Mouse (Mus musculus) layer of hippocampus, adult 9-10 months (tissue): ENCODE measurements around the gene Actr3b.
A peak's percentile ranks its signal among the peaks of the same experiment; 100 is the strongest.
"Not testable (repeated sequence)": the region's sequence is repeated elsewhere in the genome, so short reads cannot be mapped to it uniquely, and the experiment has no call there.

Experiments
- DNase-seq: peaks from one replicate; pipeline ENCODE4 v3.0.0; 2022; ENCODE audit warnings: low spot score

Gene Actr3b

GRCm38 (mm10) chr5:25773921-25774790, 14.4 kb downstream of the Actr3b start:
- DNase-seq: no peak

GRCm38 (mm10) chr5:25791570-25791969, 31.8 kb downstream of the Actr3b start:
- DNase-seq: no peak

GRCm38 (mm10) chr5:25797776-25798175, 38.0 kb downstream of the Actr3b start:
- DNase-seq: no peak

DNA sequence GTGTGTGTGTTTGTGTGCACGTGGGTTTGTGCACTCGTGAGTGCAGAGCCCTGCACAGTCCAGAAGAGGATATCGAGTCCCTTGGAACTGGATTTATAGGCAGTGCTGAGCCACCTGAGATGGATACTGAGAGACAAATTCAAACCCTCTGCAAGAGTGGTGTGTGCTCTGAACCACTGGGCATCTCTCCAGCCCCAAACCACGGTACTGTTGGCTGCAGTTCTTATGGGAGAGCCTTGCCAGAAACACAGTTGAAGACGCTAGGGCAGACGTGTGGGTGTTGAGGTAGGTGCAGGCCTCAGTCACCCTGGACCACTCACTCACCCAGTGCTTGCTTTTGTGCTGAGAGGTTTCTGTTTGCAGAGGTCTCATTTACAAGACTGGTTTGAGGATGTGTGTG, 41.1 kb downstream of the Actr3b start:
- no peak for DNase-seq

DNA sequence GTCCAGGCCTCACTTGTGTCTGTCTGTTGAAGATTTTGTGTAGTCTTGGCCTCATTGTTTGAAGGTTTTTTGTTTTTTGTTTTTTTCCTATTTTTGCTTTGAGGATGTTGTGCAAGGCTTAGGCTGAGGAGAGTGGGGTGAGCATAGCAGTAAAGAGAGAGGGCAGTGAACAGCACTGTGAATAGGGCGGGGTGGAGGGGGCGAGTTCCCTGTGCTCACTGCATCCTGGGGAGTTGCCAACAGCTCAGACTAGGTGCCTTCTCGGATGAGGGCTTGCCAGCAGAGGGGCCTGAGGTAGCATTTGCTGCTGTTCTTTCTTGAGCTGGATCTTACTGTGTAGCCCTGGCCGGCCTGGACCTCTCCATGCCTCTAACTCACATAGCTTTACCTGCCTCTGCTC, 41.9 kb downstream of the Actr3b start:
- DNase-seq: no peak

DNA sequence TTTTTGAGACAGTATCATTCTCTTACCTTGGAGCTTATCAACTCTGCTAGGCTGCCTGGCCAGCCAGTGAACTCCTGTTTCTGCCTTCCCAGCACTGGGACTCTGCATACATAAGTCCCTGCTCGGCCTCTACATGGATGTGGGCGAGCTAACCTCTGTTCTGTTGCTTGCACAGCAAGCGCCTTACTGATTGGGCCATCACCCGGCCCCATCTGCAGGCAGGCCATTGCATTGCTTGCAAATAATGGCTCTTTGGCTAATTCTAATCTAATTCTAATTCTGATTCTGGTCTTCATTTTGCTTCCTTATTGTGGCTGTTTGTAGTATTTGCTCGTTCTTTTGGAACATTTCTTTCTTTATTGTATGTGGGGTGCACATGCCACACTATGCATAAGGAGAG, 44.8 kb downstream of the Actr3b start:
- no peak for DNase-seq

DNA sequence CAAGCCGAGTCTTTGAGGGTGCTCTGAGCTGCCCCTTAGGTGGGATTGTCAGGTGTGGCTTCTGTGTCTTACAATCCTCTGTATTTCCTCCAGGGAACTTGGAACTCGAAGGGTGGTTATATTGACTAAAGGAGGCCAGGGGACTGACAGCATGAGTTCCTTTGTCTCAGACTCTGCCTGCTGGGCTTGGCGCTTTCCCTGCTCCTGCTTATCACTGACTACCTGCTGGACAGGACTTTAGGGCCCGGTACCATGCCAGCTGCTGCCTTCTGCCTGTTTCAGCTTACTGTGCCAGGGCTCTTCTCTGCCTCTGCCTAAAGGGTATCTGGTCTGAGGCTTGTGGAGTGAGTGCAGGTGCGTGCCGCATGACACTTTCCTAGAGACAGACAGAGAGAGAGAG, 53.1 kb downstream of the Actr3b start:
- no peak for DNase-seq

GRCm38 (mm10) chr5:25829308-25830094, 69.7 kb downstream of the Actr3b start:
- no peak for DNase-seq

- no peak for DNase-seq
Observed at GRCm38 (mm10) chr5:25830802-25831201, 71.0 kb downstream of the Actr3b start.

DNA sequence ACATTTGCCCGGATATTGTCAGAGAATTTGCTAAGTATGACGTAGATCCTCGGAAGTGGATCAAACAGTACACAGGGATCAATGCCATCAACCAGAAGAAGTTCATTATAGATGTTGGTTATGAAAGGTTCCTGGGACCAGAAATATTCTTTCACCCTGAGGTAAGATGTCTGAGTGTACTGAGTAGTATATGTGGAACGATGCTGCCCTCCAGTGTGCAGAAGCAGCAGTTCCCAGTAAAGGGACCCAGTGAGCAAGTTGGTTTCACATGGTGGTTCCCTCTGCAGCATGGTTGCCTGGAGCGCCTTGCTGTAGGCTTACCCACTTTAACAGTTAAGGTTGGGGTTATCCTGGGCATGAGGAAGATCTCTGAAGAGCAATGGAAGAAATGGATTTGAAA, 71.8 kb downstream of the Actr3b start:
- DNase-seq: peak; percentile 48

- no peak for DNase-seq
Observed at GRCm38 (mm10) chr5:25839400-25839799, 79.6 kb downstream of the Actr3b start.

DNA sequence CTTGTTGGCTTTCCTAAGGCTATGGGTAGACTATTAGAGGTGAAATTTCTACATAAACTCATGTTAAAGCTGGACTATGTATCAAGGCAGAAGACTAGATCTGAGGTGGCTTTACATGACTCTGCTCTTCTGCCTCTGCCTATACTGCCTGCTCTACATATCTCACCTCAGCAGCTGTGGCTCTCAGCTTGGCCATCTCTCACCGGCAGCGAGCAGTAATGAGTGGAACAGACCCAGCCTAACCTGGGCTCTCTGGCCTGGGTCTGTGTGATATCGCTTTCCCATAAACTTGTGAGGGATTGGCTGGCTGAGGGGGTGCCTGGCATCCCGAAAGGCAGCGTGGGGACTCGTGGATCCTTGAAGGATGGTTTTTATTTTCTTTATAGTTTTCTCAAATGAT, 86.8 kb downstream of the Actr3b start:
- no peak for DNase-seq

GRCm38 (mm10) chr5:25847154-25847553, 87.4 kb downstream of the Actr3b start:
- no peak for DNase-seq

DNA sequence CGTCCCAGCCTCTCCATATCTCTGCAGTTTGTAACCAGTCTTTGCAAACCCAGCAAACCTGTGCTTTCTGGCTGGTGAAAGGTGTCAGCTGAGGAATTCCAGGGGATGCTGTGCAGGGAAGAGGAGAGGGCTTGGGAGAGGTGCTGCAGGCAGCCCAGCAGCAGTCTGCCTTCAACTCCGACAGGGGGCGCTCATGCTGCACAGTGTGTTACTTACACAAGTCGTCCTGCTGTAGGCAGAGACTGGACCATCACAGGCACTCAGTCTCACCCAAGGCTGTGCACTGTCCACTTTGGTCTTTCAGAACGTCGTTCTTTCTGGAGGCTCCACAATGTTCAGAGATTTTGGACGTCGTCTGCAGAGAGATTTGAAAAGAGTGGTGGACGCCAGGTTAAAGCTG, 88.3 kb downstream of the Actr3b start:
- DNase-seq: no peak

- no peak for DNase-seq
Observed at GRCm38 (mm10) chr5:25866201-25866600, 106.4 kb downstream of the Actr3b start.

DNA sequence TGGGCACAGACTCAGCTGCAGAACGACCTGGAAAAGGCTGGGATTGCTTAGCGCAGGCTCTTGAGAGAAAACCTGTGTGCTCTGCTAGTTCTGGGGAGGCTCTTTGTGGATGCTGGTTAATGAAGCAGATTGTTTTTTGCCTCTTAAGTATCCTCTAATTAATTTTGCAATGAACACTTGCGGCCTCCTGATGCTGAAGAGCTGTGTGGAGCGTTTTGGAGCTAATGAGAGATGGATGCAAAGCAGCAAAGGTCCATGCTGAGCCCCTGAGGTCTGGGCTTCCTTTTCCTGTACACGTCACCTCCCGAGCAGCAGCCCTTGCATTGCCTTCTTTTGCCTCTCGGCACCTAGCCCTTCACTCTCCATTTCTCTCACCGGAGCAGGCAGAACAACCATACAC, 110.1 kb downstream of the Actr3b start:
- no peak for DNase-seq

DNA sequence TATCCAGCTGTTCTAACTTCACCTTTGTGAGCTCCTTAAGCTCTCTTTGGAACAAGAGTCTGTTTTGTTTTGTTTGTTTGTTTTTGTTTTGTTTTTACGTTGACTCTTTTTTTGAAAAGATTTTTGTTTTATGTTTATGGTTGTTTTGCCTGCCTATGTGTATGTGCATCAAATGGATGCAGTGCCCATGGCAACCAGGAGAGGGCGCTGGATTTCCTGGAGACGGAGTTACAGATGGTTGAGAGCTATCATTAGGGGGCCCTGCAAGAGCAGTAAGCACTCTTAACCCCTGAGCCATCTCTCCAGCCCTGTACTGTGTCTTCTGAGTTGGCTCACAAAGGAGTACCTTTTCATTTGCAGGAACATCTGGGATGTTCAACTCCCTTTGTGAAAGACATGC, 110.8 kb downstream of the Actr3b start:
- no peak for DNase-seq

GRCm38 (mm10) chr5:25871342-25872023, 111.7 kb downstream of the Actr3b start:
- DNase-seq: no peak

DNA sequence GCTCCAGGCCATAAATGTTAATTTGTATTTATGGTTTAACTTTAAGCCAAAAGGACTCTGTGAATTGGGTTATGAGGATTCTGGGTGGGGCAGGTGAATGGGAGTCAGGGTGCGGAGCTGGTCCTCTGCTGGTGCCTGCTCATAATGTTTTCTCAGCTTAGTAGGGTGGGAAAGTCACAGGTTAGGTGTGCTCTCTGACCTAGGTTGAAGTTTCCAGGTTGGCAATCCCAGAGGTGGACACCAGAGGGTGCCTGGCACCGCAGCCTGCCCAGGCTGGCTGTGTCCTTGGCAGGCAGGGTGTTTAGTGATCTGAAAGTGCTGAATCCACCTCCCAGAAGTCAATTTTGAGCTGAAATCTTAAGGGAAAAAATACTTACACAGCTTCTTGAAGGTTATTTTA, 113.2 kb downstream of the Actr3b start:
- no peak for DNase-seq

GRCm38 (mm10) chr5:25875927-25876326, 116.1 kb downstream of the Actr3b start:
- DNase-seq: not testable (repeated sequence)

DNA sequence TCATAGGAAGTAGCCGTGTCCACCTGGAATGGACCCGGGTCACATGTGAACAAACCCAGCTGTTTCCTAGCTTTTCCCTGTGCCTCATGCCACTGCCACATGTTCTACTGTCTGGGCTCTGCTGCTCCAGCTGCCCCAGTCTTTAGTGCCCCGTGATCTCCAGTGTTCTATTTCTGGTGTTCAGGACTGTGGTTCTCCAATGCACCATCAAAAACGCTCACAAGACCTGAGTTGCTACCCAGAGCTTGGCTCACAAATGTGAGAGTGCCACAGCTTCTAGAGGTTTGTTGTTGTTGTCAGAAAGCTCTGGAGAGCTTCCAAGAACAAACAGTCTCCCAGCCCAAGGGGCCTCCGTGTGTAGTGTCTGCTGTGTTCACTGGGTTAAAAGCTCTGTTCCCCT, 117.5 kb downstream of the Actr3b start:
- DNase-seq: no peak

GRCm38 (mm10) chr5:25877996-25878395, 118.2 kb downstream of the Actr3b start:
- DNase-seq: no peak

- no peak for DNase-seq
Observed at GRCm38 (mm10) chr5:25886708-25887107, 126.9 kb downstream of the Actr3b start.
